Mouse (Mus musculus) hindbrain, embryonic 10.5 days (tissue): ENCODE measurements around the gene Zfp874b. TPM values are rescaled to one million over a fixed set of nuclear protein-coding genes. Genes with fewer than 3 reads are reported as not detected.
A peak's percentile ranks its signal among the peaks of the same experiment; 100 is the strongest.
"Not testable (repeated sequence)": the region's sequence is repeated elsewhere in the genome, so short reads cannot be mapped to it uniquely, and the experiment has no call there.

Experiments used
- DNase-seq: peaks from one replicate; pipeline ENCODE4 v3.0.0-alpha.2; 2017; ENCODE audit warnings: low spot score
- H3K27ac ChIP-seq: fragments of 300-500 bp; sonication (generic); 2 replicates; pipeline ENCODE4 v1.5.1; 2016; ENCODE audit warnings: mild to moderate bottlenecking, moderate library complexity
- H3K27me3 ChIP-seq: fragments of 300-500 bp; sonication (generic); 2 replicates; pipeline ENCODE4 v1.6.1; 2016; ENCODE audit warnings: mild to moderate bottlenecking; ENCODE audit not compliant: poor library complexity, insufficient read depth, severe bottlenecking
- H3K36me3 ChIP-seq: fragments of 300-500 bp; sonication (generic); 2 replicates; pipeline ENCODE4 v1.6.1; 2016; ENCODE audit warnings: mild to moderate bottlenecking, moderate library complexity
- H3K4me1 ChIP-seq: fragments of 300-500 bp; sonication (generic); replicated peaks from 2 replicates; pipeline ENCODE4 v1.6.1; 2016; ENCODE audit warnings: mild to moderate bottlenecking
- H3K4me3 ChIP-seq: fragments of 300-500 bp; sonication (generic); 2 replicates; pipeline ENCODE4 v1.5.1; 2016; ENCODE audit warnings: mild to moderate bottlenecking, moderate library complexity
- H3K9me3 ChIP-seq: fragments of 300-500 bp; sonication (generic); 2 replicates; pipeline ENCODE4 v1.6.1; 2016; ENCODE audit warnings: mild to moderate bottlenecking, moderate library complexity
- WGBS: fragments of 180-500 bp; shearing (Covaris S2); methylation state at CpG from one replicate; pipeline ENCODE4 v1.1.7; 2016; 5-methylcytosine and 5-hydroxymethylcytosine counted together
- polyA plus RNA-seq: library from polyadenylated mRNA; unstranded; fragments of >200 nt; fragmentation: Nextera tagmentation; extraction: Ambion mirVana; gene quantifications from 2 replicates; pipeline ENCODE4 v1.2.1, GENCODE M21; 2016

Gene Zfp874b
- polyA plus RNA-seq, 1 experiment from 2014 or later: 1.4 TPM

DNA sequence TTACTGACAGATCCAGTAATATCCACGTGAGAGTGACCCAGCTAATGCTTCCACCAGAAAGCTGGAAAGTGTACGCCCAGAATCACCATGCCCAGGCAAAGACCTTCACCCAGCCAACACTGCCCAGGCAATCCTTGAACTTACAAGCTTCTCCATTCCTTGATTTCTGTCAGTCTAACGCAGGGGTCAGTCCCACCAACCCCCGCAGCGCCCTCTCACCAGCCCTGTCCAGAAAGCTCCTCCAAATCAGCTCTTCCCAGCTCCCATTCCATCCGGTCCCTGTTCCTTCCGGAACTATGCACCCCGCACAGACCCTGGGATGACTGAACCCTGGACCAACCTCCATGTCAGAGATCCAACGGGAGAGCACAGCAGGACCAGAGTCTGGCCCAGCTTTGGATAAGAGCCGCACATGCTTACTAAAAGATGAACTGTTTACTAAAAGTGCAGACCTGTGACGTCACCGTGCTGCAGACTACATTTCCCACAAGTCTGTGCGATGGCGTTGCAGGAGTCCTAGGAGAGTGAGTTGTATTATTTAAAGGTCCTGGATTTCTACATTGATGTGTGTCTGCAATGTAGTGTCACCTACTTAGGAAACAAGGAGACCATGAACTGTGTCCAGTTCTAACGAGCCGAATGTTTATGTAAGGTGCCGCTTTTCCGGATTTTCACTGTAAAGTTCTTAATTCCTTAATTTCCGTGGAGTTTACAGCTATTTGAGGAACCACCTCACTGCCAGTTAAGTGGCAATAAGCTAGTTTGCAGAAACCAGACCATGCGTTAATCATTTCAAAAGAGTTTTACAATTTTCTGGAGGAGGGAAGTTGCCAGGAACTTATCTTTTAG, 32.7 kb downstream of the Zfp874b start, which contains the start of gene Zfp874a:
Gene Zfp874a (minus strand): TSS at position 453 of the 849 bp plus-strand sequence.
- Histone ChIP-seq H3K4me1 (peaks cover 6% of the 10 kb centered on the region), H3K4me3 (peak within 1 kb of the TSS; percentile 62), H3K36me3 (peaks cover 12% of the 10 kb centered on the region; the same call in 1 of the 2 replicates), H3K9me3 (no peaks in the 10 kb centered on the region), H3K27ac (peak within 1 kb of the TSS; percentile 79), H3K27me3 (no peaks in the 10 kb centered on the region)
- peak; percentile 78 for DNase-seq
- 2% methylated on average over 20 of the region's 20 CpGs for WGBS

DNA sequence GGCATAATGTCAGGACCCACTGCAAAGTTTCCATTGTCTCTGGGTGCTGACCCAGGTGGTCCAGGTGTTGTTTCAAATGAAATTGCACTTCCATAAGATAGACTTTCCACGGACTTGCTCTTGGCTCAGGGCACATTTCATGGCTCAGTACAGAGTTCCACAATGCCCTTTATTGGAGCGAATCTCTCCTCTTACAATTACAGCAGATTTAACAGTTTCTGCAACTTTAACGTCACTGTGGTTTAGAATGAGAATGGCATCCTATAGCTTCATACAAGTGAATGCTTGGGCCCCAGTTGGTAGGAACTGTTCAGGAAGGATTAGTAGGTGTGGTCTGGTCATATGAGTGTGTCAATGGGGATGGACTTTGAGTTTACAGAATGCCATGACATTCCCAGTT, 47.0 kb downstream of the Zfp874b start:
- DNase-seq, H3K36me3 ChIP-seq, H3K27ac ChIP-seq, H3K9me3 ChIP-seq, H3K27me3 ChIP-seq, H3K4me3 ChIP-seq, H3K4me1 ChIP-seq: not testable (repeated sequence)
- 90% methylated on average over 1 of the region's 3 CpGs for WGBS

GRCm38 (mm10) chr13:67428116-67428515, 55.9 kb downstream of the Zfp874b start:
- Histone ChIP-seq H3K36me3 (no peaks in the 10 kb centered on the region), H3K27me3 (no peaks in the 10 kb centered on the region), H3K4me1 (no peaks in the 10 kb centered on the region), H3K4me3 (no peak overlapping the region), H3K9me3 (no peaks in the 10 kb centered on the region), H3K27ac (no peak overlapping the region)
- no peak for DNase-seq
- 75% methylated on average over 3 of the region's 3 CpGs for WGBS

- H3K27me3 ChIP-seq, H3K27ac ChIP-seq, H3K4me1 ChIP-seq, H3K36me3 ChIP-seq, H3K9me3 ChIP-seq, DNase-seq, H3K4me3 ChIP-seq: not testable (repeated sequence)
Observed at GRCm38 (mm10) chr13:67425699-67426098, 58.4 kb downstream of the Zfp874b start.

DNA sequence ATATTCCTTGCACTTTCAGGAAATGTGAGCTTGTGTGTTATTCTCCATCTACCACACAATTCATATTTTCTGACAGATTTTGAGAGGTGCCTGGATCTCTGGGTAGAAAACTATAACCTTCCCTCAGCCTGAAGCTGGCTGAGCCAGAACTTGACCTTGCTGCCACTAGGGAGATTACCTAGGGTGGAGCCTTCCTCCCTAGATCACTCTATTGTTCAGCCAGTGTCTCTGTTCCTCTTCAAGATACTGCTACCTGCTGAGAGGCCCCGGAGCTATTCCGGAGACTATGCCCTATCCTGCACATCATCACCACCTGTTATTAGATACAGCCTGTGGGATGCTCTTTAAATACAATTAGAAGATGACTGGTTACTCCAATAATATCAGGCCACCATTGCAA, 61.5 kb downstream of the Zfp874b start:
- H3K27me3 ChIP-seq, H3K9me3 ChIP-seq, H3K27ac ChIP-seq, H3K36me3 ChIP-seq, DNase-seq, H3K4me3 ChIP-seq, H3K4me1 ChIP-seq: not testable (repeated sequence)
- 78% methylated on average over 2 of the region's 2 CpGs for WGBS

Other genes with a start within 250 kb of the Zfp874b start
- gene Zfp458, start 205.8 kb downstream of the Zfp874b start, polyA plus RNA-seq: 1.5 and 2.0 TPM in 2 replicates
- gene Zfp457, start 177.8 kb downstream of the Zfp874b start, polyA plus RNA-seq: 0.27 and 0.52 TPM in 2 replicates
- gene Zfp595, start 151.7 kb downstream of the Zfp874b start, polyA plus RNA-seq: 1.1 and 1.5 TPM in 2 replicates
- gene Gm28044, start 123.7 kb downstream of the Zfp874b start, polyA plus RNA-seq: not detected in 2 replicates
- 0.68 and 0.69 TPM in 2 replicates for gene Zfp953, start 123.7 kb downstream of the Zfp874b start, polyA plus RNA-seq
- not detected in 2 replicates for gene Gm28041, start 108.5 kb downstream of the Zfp874b start, polyA plus RNA-seq
- gene Zfp456, start 108.4 kb downstream of the Zfp874b start, polyA plus RNA-seq: 0.73 and 0.93 TPM in 2 replicates
- 3.7 and 5.9 TPM in 2 replicates for gene Zfp429, start 84.4 kb downstream of the Zfp874b start, polyA plus RNA-seq
- 0.92 and 1.7 TPM in 2 replicates for gene Zfp459, start 62.8 kb downstream of the Zfp874b start, polyA plus RNA-seq
- 5.7 and 7.2 TPM in 2 replicates for gene Zfp874a, start 32.6 kb downstream of the Zfp874b start, polyA plus RNA-seq
- 12.9 and 14.2 TPM in 2 replicates for gene Zfp58, start 16.3 kb upstream of the Zfp874b start, polyA plus RNA-seq
- not detected in 2 replicates for gene Gm26965, start 41.9 kb upstream of the Zfp874b start, polyA plus RNA-seq
- 26.5 and 26.6 TPM in 2 replicates for gene Zfp87, start 41.9 kb upstream of the Zfp874b start, polyA plus RNA-seq
- gene Zfp748, start 69.6 kb upstream of the Zfp874b start, polyA plus RNA-seq: 15.1 and 15.4 TPM in 2 replicates
- gene Zfp729b, start 125.4 kb upstream of the Zfp874b start, polyA plus RNA-seq: 2.2 and 3.5 TPM in 2 replicates
- gene Gm49345, start 153.5 kb upstream of the Zfp874b start, polyA plus RNA-seq: not detected in 2 replicates
- 1.5 and 2.2 TPM in 2 replicates for gene Zfp729a, start 153.5 kb upstream of the Zfp874b start, polyA plus RNA-seq
- gene Zfp738, start 202.8 kb upstream of the Zfp874b start, polyA plus RNA-seq: 9.0 and 11.8 TPM in 2 replicates
- gene Zfp65, start 244.9 kb upstream of the Zfp874b start, polyA plus RNA-seq: 5.0 and 6.0 TPM in 2 replicates